Mouse (Mus musculus): ENCODE data around the gene Gatb. TPM values are rescaled to one million over a fixed set of nuclear protein-coding genes. Genes with fewer than 3 reads are reported as not detected.

The Gatb gene
- total RNA-seq, 2 experiments from 2014 or later = 19.7 to 21.2 TPM

DNA sequence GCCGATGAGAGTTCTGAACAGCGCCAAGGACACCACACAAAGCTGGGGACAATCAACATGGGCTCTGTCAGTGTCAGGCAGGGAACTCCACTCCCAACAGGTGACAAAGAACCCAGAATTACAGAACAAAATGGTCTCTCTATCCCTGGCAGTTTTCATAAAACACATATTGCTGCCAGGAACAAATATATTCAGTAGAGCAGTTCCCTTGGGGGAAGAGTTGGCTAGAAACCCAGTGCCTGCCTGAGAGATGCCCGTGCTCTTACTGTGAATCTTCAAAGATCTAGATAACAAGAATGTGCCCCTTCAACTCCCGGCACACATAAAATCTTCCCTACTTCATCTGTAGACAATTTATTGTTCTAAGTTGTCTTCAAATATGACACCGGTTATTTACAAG is 109.7 kb downstream of the Gatb start:
- DNase-seq (ENCODE audit: low spot score in 2 of 2) = peak in 1 of 2 experiments; percentile 72
- intact Hi-C loops (cut with DNase I) = no loop called here

DNA sequence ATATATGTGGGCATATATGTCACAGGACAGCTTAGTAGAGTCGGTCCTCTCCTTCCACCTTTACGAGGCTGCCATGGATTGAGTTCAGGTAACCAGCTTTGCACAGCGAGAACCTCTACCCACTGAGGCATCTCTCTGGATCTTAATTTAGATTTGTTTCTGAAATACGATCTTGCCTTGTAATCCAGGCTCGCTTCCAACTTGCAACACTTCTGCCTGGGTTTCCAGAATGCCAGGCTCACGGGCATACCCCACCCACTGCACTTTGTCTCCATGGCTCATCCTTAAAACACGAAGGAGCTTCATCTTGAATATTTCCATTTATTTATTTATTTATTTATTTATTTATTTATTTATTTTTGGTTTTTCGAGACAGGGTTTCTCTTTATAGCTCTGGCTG is 111.4 kb downstream of the Gatb start:
- intact Hi-C loops (cut with DNase I) = no loop called here
- DNase-seq (ENCODE audit: low spot score in 2 of 2) = peak in 1 of 2 experiments; percentile 55

- no peak for DNase-seq (ENCODE audit: low spot score in 2 of 2)
- intact Hi-C loops (cut with DNase I) = no loop called here
Measured at GRCm38 (mm10) chr3:85688341-85688740, 114.4 kb downstream of the Gatb start.

- no peak for DNase-seq (ENCODE audit: low spot score in 2 of 2)
- intact Hi-C loops (cut with DNase I) = no loop called here
Measured at GRCm38 (mm10) chr3:85691134-85691533, 117.2 kb downstream of the Gatb start.

DNA sequence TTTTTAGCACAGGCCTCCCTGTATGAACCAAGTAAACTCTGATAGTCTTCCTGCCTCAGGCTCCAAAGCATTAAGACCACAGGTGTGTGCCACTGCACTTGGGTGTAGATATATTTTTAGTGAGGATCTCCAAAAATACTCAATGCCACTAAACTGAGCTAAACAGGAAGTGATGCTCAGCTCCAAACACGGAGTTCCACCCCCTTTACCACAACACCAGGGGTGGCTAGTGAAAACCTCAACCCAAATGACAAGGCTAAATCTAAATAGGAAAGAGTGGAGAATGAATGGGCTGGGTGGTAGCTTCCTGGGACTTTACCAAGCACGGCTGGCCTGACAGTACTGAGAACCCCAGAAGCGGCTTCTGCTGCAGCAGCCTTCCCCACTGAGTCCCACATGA is 119.1 kb downstream of the Gatb start:
- intact Hi-C loops (cut with DNase I) = no loop called here
- DNase-seq (ENCODE audit: low spot score in 2 of 2) = no peak

DNA sequence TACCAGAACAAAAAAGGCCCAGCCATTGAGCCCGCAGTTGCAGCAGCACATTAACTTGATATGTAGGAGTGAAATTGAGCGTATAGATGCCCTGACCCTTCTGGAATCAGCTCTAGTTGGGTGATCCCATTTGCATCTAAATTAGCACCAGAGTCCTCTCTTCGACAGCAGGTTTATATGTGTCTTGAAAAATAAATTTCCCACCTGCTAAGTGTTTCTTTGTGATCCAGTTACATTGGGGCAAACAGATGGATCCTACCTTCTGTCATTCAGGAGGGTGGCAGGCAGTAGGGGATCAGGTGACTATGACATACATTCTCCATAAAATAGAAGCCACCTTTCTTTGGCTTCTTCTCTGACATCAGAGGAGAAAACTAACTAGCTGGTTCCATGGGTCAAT is 121.1 kb downstream of the Gatb start:
- no peak for DNase-seq (ENCODE audit: low spot score in 2 of 2)
- intact Hi-C loops (cut with DNase I) = no loop called here

GRCm38 (mm10) chr3:85698496-85698895 is 124.6 kb downstream of the Gatb start:
- no peak for DNase-seq (ENCODE audit: low spot score in 2 of 2)
- intact Hi-C loops (cut with DNase I) = no loop called here

GRCm38 (mm10) chr3:85703141-85703882 is 129.4 kb downstream of the Gatb start:
- intact Hi-C loops (cut with DNase I) = no loop called here
- no peak for DNase-seq (ENCODE audit: low spot score in 2 of 2)

Other genes with a start within 250 kb of the Gatb start
- gene Fam160a1, start 243.2 kb downstream of the Gatb start, total RNA-seq (2021) = 1 to 10 TPM; 5.2 to 5.4 TPM

Data from left cerebral cortex, postnatal 14 days (tissue).